Mouse (Mus musculus): ENCODE data around the gene Zbtb3. TPM values are rescaled to one million over a fixed set of nuclear protein-coding genes. Genes with fewer than 3 reads are reported as not detected.

Zbtb3 gene
- polyA plus RNA-seq, 1 experiment from 2014 or later = 2.6 TPM

DNA sequence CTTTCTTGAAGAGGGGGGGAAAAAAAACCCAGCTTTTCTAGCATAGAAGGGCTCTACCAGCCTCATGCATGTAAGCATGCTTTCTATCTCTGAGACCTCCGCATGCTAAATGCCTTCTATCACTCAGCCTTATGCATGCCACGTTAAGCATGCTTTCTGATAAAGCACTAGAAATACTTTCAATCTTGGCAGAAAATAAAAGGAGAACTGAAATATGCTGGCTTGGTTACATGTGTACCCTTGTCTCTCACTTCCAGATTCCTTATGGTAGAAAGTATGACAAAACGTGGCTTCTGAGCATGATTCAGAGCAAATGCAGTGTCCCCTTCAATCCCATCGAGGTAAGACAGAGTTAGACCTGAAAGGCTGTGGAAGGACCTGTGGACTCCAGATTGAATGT is 39.1 kb upstream of the Zbtb3 start:
- Histone ChIP-seq H3K4me2 (replicated peaks; ENCODE audit: low read depth, low read length) (no peak overlapping the region), H3K27ac (ENCODE audit: low read length) (no peak overlapping the region), H3K4me1 (ENCODE audit: insufficient read depth, low read depth, low read length) (peaks cover under 1% of the 10 kb centered on the region; the same call in 1 of the 2 replicates), H3K36me3 (ENCODE audit: insufficient read depth, low read length) (peaks cover 50% of the 10 kb centered on the region), H3K4me3 (ENCODE audit: low read depth, low read length) (no peak overlapping the region), H3K27me3 (replicated peaks; ENCODE audit: insufficient read depth, low read length) (no peaks in the 10 kb centered on the region), H3K9ac (replicated peaks; ENCODE audit: low read depth) (no peak overlapping the region), H3K9me3 (ENCODE audit: low read length) (peaks cover 3% of the 10 kb centered on the region; the same call in 1 of the 2 replicates)
- WGBS = 76% methylated on average over 4 of the region's 4 CpGs
- DNase-seq (ENCODE audit: low spot score) (no peak), ATAC-seq (no peak)
- TF ChIP-seq CTCF (IDR thresholded peaks at IDR 0.05) (no peak), EP300 (IDR thresholded peaks at IDR 0.05) (no peak)

GRCm38 (mm10) chr19:8765562-8765961 is 36.8 kb upstream of the Zbtb3 start:
- ATAC-seq (no peak), DNase-seq (ENCODE audit: low spot score) (no peak)
- no peak for TF ChIP-seq CTCF (IDR thresholded peaks at IDR 0.05)
- no peak for TF ChIP-seq EP300 (IDR thresholded peaks at IDR 0.05)
- Histone ChIP-seq H3K4me2 (replicated peaks; ENCODE audit: low read depth, low read length) (no peak overlapping the region), H3K27me3 (replicated peaks; ENCODE audit: insufficient read depth, low read length) (no peaks in the 10 kb centered on the region), H3K9me3 (ENCODE audit: low read length) (peaks cover 3% of the 10 kb centered on the region; the same call in 1 of the 2 replicates), H3K4me1 (ENCODE audit: insufficient read depth, low read depth, low read length) (peaks cover 1% of the 10 kb centered on the region; the same call in 1 of the 2 replicates), H3K9ac (replicated peaks; ENCODE audit: low read depth) (no peak overlapping the region), H3K36me3 (ENCODE audit: insufficient read depth, low read length) (peaks cover 58% of the 10 kb centered on the region), H3K27ac (ENCODE audit: low read length) (no peak overlapping the region), H3K4me3 (ENCODE audit: low read depth, low read length) (no peak overlapping the region)
- WGBS = 97% methylated on average over 9 of the region's 9 CpGs

GRCm38 (mm10) chr19:8770567-8771270 is 31.6 kb upstream of the Zbtb3 start, which contains the start of gene Tmem223:
TSS of gene Tmem223 (plus strand) at chr19:8770996.
- ATAC-seq (peak; percentile 54), DNase-seq (ENCODE audit: low spot score) (peak; percentile 80)
- Histone ChIP-seq H3K9ac (replicated peaks; ENCODE audit: low read depth) (peak within 1 kb of the TSS; percentile 94), H3K4me2 (replicated peaks; ENCODE audit: low read depth, low read length) (peak within 1 kb of the TSS; percentile 83), H3K27me3 (replicated peaks; ENCODE audit: insufficient read depth, low read length) (no peaks in the 10 kb centered on the region), H3K4me3 (ENCODE audit: low read depth, low read length) (peak within 1 kb of the TSS; percentile 76), H3K4me1 (ENCODE audit: insufficient read depth, low read depth, low read length) (peaks cover 20% of the 10 kb centered on the region; the same call in 1 of the 2 replicates), H3K9me3 (ENCODE audit: low read length) (no peaks in the 10 kb centered on the region), H3K27ac (ENCODE audit: low read length) (peak within 1 kb of the TSS; percentile 91), H3K36me3 (ENCODE audit: insufficient read depth, low read length) (peaks cover 30% of the 10 kb centered on the region)
- WGBS = 18% methylated on average over 29 of the region's 29 CpGs
- TF ChIP-seq CTCF (IDR thresholded peaks at IDR 0.05) (peak; percentile 43), EP300 (IDR thresholded peaks at IDR 0.05) (no peak)

GRCm38 (mm10) chr19:8772996-8773395 is 29.4 kb upstream of the Zbtb3 start:
- Histone ChIP-seq H3K4me3 (ENCODE audit: low read depth, low read length) (no peak overlapping the region), H3K36me3 (ENCODE audit: insufficient read depth, low read length) (peaks cover 11% of the 10 kb centered on the region)

DNA sequence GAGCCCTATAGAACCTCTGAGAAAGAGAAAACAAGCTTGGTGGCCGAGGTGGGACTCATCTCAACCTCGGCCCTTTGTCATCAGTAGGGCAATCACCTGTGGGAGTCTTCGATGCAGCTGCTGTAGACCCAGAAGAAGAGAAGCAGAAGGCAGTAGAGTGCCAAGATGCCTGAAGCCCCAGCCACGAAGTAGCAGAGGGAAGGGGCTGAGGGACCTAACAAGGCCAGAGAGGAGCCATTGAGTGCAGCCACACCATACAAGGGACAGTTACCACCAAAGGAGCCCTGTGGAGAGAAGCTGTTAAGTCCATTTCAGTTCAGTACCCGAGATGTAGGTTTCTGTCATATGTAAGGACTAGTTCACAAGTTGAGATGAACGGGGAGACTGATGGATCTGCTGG is 28.9 kb upstream of the Zbtb3 start:
- DNase-seq (ENCODE audit: low spot score) = no peak
- H3K4me1 ChIP-seq (ENCODE audit: insufficient read depth, low read depth, low read length) = peaks cover 20% of the 10 kb centered on the region; the same call in 1 of the 2 replicates
- H3K9ac ChIP-seq (replicated peaks; ENCODE audit: low read depth) = no peak overlapping the region; the same call in 1 of the 2 replicates
- H3K36me3 ChIP-seq (ENCODE audit: insufficient read depth, low read length) = peaks cover 7% of the 10 kb centered on the region; the same call in 1 of the 2 replicates
- TF ChIP-seq EP300 (IDR thresholded peaks at IDR 0.05) (no peak), CTCF (IDR thresholded peaks at IDR 0.05) (no peak)
- no peak for ATAC-seq
- no peak overlapping the region for H3K27ac ChIP-seq (ENCODE audit: low read length)
- WGBS = 47% methylated on average over 6 of the region's 6 CpGs
- peak overlapping the region; percentile 85; the same call in 1 of the 2 replicates for H3K4me3 ChIP-seq (ENCODE audit: low read depth, low read length)
- H3K27me3 ChIP-seq (replicated peaks; ENCODE audit: insufficient read depth, low read length) = no peaks in the 10 kb centered on the region
- H3K4me2 ChIP-seq (replicated peaks; ENCODE audit: low read depth, low read length) = peak overlapping the region; percentile 96
- H3K9me3 ChIP-seq (ENCODE audit: low read length) = no peaks in the 10 kb centered on the region

More at GRCm38 (mm10) chr19:8772996-8773395, 29.4 kb upstream of the Zbtb3 start:
- Histone ChIP-seq H3K9me3 (ENCODE audit: low read length) (no peaks in the 10 kb centered on the region), H3K9ac (replicated peaks; ENCODE audit: low read depth) (no peak overlapping the region), H3K27me3 (replicated peaks; ENCODE audit: insufficient read depth, low read length) (no peaks in the 10 kb centered on the region), H3K27ac (ENCODE audit: low read length) (no peak overlapping the region), H3K4me2 (replicated peaks; ENCODE audit: low read depth, low read length) (peak overlapping the region; percentile 96), H3K4me1 (ENCODE audit: insufficient read depth, low read depth, low read length) (peaks cover 20% of the 10 kb centered on the region; the same call in 1 of the 2 replicates)
- WGBS = 71% methylated on average over 5 of the region's 5 CpGs
- TF ChIP-seq EP300 (IDR thresholded peaks at IDR 0.05) (no peak), CTCF (IDR thresholded peaks at IDR 0.05) (no peak)
- DNase-seq (ENCODE audit: low spot score) (no peak), ATAC-seq (no peak)

DNA sequence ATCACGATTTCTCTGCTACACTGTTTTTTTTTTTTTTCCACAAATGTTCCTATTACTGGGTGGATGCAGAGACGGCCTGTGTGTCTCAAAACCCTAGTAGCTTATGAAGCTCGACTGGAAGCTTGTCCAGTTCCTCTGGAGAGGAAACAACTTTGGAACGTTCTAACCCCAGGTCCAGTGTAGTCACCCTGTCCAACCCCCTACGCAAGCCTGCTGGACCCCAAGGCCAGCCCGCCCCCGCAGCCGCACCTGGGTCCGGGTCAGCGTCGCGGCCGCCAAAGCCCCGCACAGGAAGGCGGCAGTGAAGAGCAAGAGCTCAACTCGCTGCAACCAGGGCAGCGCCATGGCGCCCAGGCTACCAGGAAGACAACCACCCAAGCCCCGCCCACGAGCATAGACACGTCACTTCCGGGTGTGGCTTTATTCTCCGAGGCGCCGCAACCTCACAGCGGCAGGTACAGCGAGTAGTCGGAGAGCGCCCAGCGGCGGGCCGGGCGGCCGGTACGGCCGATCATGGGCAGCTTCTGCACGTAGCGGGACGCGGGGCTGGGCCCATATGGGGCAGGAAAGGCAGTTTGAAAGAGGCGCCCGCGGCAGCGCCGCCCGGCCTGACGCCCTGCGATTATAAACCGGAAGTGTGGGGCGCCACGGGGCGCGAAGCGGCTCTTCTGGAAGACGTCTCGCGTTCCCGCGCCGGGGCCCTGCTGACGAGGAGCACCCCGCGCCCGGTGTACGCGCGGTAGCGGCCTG is 28.1 kb upstream of the Zbtb3 start, which contains the start of gene Tmem179b:
Gene Tmem179b (minus strand): TSS at position 382 of the 750 bp plus-strand sequence.
- Histone ChIP-seq H3K27me3 (replicated peaks; ENCODE audit: insufficient read depth, low read length) (no peaks in the 10 kb centered on the region), H3K9ac (replicated peaks; ENCODE audit: low read depth) (peak within 1 kb of the TSS; percentile 85), H3K9me3 (ENCODE audit: low read length) (no peaks in the 10 kb centered on the region), H3K4me1 (ENCODE audit: insufficient read depth, low read depth, low read length) (peaks cover 20% of the 10 kb centered on the region; the same call in 1 of the 2 replicates), H3K27ac (ENCODE audit: low read length) (peak within 1 kb of the TSS; percentile 97), H3K36me3 (ENCODE audit: insufficient read depth, low read length) (peaks cover 2% of the 10 kb centered on the region; the same call in 1 of the 2 replicates), H3K4me2 (replicated peaks; ENCODE audit: low read depth, low read length) (peak within 1 kb of the TSS; percentile 96), H3K4me3 (ENCODE audit: low read depth, low read length) (peak within 1 kb of the TSS; percentile 85)
- DNase-seq (ENCODE audit: low spot score) (peak; percentile 96), ATAC-seq (peak; percentile 95)
- under 1% methylated on average over 58 of the region's 68 CpGs for WGBS
- TF ChIP-seq EP300 (IDR thresholded peaks at IDR 0.05) = no peak
- TF ChIP-seq CTCF (IDR thresholded peaks at IDR 0.05) = peak; percentile 45

All from lung, postnatal 0 days (tissue).